In genomic region chr8:117481830-117482229, GRCm38 (mm10) we compare ENCODE assay signal across 15 mouse cellular contexts. TPM values are rescaled to one million over a fixed set of nuclear protein-coding genes. Genes with fewer than 3 reads are reported as not detected.
DNase-seq lines count a peak whose midpoint lies in the region; ATAC-seq lines count a peak whose summit lies in the region.
"Had no signal": no experiment of that assay in that cellular context is flagged by ENCODE, and none has a peak within 500 bp of the region (broad histone marks: within the 10 kb centered on the region; RNA-seq: fewer than 3 reads in every experiment).

No protein-coding gene starts in this region.

- no peaks in the 10 kb centered on the region for H3K9me3 ChIP-seq in kidney, embryonic 15.5 days (replicated peaks)

- H3K36me3 ChIP-seq in kidney, embryonic 15.5 days: no peaks in the 10 kb centered on the region
- H3K36me3 ChIP-seq: heart, embryonic 13.5 days had no signal

- no peak overlapping the region for H3K4me2 ChIP-seq in kidney, embryonic 15.5 days
- H3K4me2 ChIP-seq: heart, embryonic 13.5 days had no signal

- H3K4me1 ChIP-seq in kidney, embryonic 15.5 days: no peaks in the 10 kb centered on the region
- H3K4me1 ChIP-seq: heart, embryonic 13.5 days had no signal

- ATAC-seq in megakaryocyte progenitor cell, adult 5-6 weeks (replicated peaks; ENCODE audit: poor library complexity): peak; percentile 94
- ATAC-seq in kidney, embryonic 15.5 days (replicated peaks; ENCODE audit: low FRiP score): no peak
- ATAC-seq: intestine, embryonic 16.5 days; Patski had no signal

- H3K27ac ChIP-seq in kidney, embryonic 15.5 days: no peak overlapping the region
- H3K27ac ChIP-seq: heart, embryonic 13.5 days had no signal

- H3K4me3 ChIP-seq in kidney, embryonic 15.5 days (replicated peaks): no peak overlapping the region
- H3K4me3 ChIP-seq: heart, embryonic 13.5 days; myocyte had no signal

- H3K27me3 ChIP-seq in kidney, embryonic 15.5 days: no peaks in the 10 kb centered on the region
- H3K27me3 ChIP-seq: heart, embryonic 13.5 days; Patski had no signal

- peak; percentile 28 for DNase-seq in adrenal gland, adult 2 months
- DNase-seq in adrenal gland, postnatal 4 days (ENCODE audit: low spot score in 2 of 2): no peak
- DNase-seq in urinary bladder, postnatal 14 days (ENCODE audit: low spot score): peak; percentile 17
- DNase-seq in urinary bladder, postnatal 36 days (ENCODE audit: low spot score in 2 of 2): no peak
- no peak for DNase-seq in ovary, postnatal 10 days (ENCODE audit: low spot score)
- no peak for DNase-seq in thymus, postnatal 14 days
- DNase-seq: cerebellum, postnatal 25 days; right cerebral cortex, adult 18-20 months; thymus, postnatal 25 days had no signal

- 80% methylated on average over 5 of the region's 5 CpGs for WGBS in kidney, embryonic 15.5 days

- H3K9ac ChIP-seq in kidney, embryonic 15.5 days: no peak overlapping the region
- H3K9ac ChIP-seq: heart, embryonic 13.5 days had no signal

RNA-seq across cellular contexts. Expression of gene Plcg2, which starts 16.3 kb away (rescaled TPM):
- total RNA-seq in adrenal gland, adult 2 months (2021): 1 to 10 TPM; 6.1 to 7.0 TPM
- polyA plus RNA-seq in adrenal gland, adult 2 months (2012; rRNA removed): 3.1 and 4.3 TPM in 2 replicates
- total RNA-seq in adrenal gland, postnatal 4 days (2021): 1 to 10 TPM; 5.5 to 6.2 TPM
- total RNA-seq in megakaryocyte progenitor cell, adult 5-6 weeks (2015): 47.8 and 52.7 TPM in 2 replicates
- 72.8 and 72.9 TPM in 2 replicates for total RNA-seq in megakaryocyte progenitor cell, adult 5-6 weeks (2017)
- 5.1 and 6.0 TPM in 2 replicates for polyA plus RNA-seq in kidney, embryonic 15.5 days (2015; fragmentation: Nextera tagmentation; extraction: Ambion mirVana)

Comparison
In these comparisons a context has a peak if more than half of its experiments do, and no peak if none do; other contexts are left out.
1. DNase-seq: peak in adrenal gland, adult 2 months (single experiment) and urinary bladder, postnatal 14 days (single experiment); none in adrenal gland, postnatal 4 days (0 of 2), urinary bladder, postnatal 36 days (0 of 2), ovary, postnatal 10 days (single experiment) and thymus, postnatal 14 days (single experiment).
2. RNA of gene Plcg2, which starts 16.3 kb away (total RNA-seq): 47.8 to 72.9 TPM in megakaryocyte progenitor cell, adult 5-6 weeks; 6.1 to 7.0 TPM in adrenal gland, adult 2 months and 5.5 to 6.2 TPM in adrenal gland, postnatal 4 days; every median in the first group is over 4 times any median in the second.